Mouse (Mus musculus) embryonic facial prominence, embryonic 10.5 days (tissue): Measurements from ENCODE around the gene Hpca. TPM values are rescaled to one million over a fixed set of nuclear protein-coding genes. Genes with fewer than 3 reads are reported as not detected.

ENCODE experiments used
- polyA plus RNA-seq: library from polyadenylated mRNA; unstranded; fragments of >200 nt; fragmentation: Nextera tagmentation; extraction: Ambion mirVana; gene quantifications from 2 replicates; pipeline ENCODE4 v1.2.1, GENCODE M21; 2016

The Hpca gene
- polyA plus RNA-seq, 1 experiment from 2014 or later, result 0.66 TPM

Other genes with a start within 250 kb of the Hpca start
- gene Trim62, start 238.5 kb downstream of the Hpca start, polyA plus RNA-seq, result 10.6 and 11.9 TPM in 2 replicates
- 11.4 and 12.1 TPM in 2 replicates for gene Azin2, start 159.6 kb downstream of the Hpca start, polyA plus RNA-seq
- gene Ak2, start 130.1 kb downstream of the Hpca start, polyA plus RNA-seq, result 219 and 224 TPM in 2 replicates
- 7.9 and 8.4 TPM in 2 replicates for gene Rnf19b, start 63.8 kb downstream of the Hpca start, polyA plus RNA-seq
- 10.6 and 11.8 TPM in 2 replicates for gene Tmem54, start 16.5 kb downstream of the Hpca start, polyA plus RNA-seq
- 1.5 TPM in 2 replicates for gene Fndc5, start 15.0 kb upstream of the Hpca start, polyA plus RNA-seq
- gene S100pbp, start 67.7 kb upstream of the Hpca start, polyA plus RNA-seq, result 29.5 and 29.8 TPM in 2 replicates
- 96.0 and 105 TPM in 2 replicates for gene Yars, start 67.7 kb upstream of the Hpca start, polyA plus RNA-seq
- 3.3 and 3.5 TPM in 2 replicates for gene C77080, start 139.4 kb upstream of the Hpca start, polyA plus RNA-seq
- gene Sync, start 165.6 kb upstream of the Hpca start, polyA plus RNA-seq, result 0.48 and 0.71 TPM in 2 replicates
- gene Rbbp4, start 213.3 kb upstream of the Hpca start, polyA plus RNA-seq, result 546 and 560 TPM in 2 replicates
- 49.0 and 49.3 TPM in 2 replicates for gene Zbtb8os, start 213.7 kb upstream of the Hpca start, polyA plus RNA-seq